Mouse (Mus musculus) 416B (cell line): ENCODE measurements around the gene Llph.

Experiments
- DNase-seq: peaks from one replicate; pipeline ENCODE4 v3.0.0; 2011; ENCODE audit warnings: low read depth

Llph gene

DNA sequence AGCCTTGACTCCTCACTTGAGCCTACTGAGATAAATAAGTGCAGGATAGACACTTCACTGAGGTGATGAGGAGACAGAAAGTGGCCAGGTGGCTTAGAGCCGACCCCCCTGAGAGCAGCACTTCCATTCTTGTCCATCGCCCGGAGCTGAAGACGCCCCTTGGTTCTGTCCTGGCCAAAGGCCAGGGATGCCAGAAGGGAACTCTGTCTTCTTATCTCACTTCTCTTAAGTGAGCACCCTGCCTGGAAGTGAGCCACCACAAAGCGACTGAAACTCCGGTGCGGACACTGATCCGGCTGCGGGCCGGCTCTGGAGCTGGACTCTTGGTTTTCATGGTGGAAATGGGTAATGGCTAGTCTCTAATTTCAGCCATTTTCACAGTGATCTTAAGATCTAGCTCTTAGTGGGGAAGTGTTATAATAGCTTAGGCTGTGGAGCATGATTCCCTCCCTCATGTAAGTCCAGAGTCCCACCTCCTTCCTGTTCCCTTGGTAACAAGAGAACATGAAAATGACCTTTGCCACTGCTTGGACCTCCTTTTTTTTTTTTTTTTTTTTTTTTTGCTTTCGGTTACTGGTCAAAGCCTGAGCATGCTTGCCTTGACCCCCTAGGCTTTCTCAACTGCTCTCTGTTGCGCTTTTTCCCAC lies 52.7 kb downstream of the Llph start:
- no peak for DNase-seq

DNA sequence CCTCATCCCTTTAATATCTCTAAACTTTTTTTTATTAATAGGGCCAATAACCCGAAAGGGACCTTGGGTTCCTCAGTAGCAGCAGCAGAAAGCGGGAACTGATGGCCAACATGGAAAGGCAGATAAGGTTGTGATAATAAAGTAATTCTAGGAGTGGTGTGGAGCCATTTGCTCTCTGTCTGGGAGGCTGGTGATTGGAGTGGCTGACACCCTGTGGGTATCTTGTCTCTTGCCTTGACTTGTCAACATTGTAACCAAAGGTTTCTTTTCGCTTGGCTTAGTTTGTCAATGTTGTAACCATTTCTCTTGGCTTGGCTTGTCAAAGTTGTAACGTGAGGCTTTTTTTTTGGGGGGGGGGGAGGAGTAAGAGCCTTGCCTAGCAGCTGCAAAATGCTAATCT lies 53.5 kb downstream of the Llph start:
- no peak for DNase-seq

DNA sequence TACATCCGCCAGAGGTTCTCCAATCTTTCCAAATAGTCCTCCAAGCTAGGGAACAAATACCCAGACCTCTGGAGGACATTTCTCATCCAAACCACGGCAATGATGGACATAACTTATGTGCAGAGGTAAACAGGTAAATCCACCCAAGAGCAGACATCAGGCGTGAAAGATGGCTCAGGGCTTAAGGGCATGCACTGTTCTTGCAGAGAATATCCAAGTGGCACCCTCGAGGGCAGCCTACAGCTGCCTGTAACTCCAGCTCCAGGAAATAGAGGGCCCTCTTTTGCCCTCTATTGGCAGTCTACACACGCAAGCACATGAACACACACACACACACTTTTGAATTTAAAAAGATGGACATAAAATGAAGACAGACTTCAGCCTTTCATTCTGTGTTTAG lies 54.8 kb downstream of the Llph start:
- no peak for DNase-seq
